Mouse (Mus musculus): Measurements from ENCODE around the gene Cenpi.

- TF ChIP-seq CTCF (IDR thresholded peaks at IDR 0.05; ENCODE audit: borderline replicate concordance, control insufficient read depth, extremely low read depth, insufficient read depth, low read length, poor library complexity) (no peak), POLR2A (IDR thresholded peaks at IDR 0.05; ENCODE audit: control insufficient read depth, extremely low read depth, insufficient read depth, low read length, poor library complexity) (no peak)
Observed at GRCm38 (mm10) chrX:134412096-134412495, 104.2 kb downstream of the Cenpi start.
